Mouse (Mus musculus) embryo, embryonic 9.5 days (tissue): Measurements from ENCODE around the gene Otop1.

Experiments
- DNase-seq: peaks from one replicate; pipeline ENCODE4 v3.0.0-alpha.2; 2017; ENCODE audit errors: extremely low spot score

Otop1 gene

DNA sequence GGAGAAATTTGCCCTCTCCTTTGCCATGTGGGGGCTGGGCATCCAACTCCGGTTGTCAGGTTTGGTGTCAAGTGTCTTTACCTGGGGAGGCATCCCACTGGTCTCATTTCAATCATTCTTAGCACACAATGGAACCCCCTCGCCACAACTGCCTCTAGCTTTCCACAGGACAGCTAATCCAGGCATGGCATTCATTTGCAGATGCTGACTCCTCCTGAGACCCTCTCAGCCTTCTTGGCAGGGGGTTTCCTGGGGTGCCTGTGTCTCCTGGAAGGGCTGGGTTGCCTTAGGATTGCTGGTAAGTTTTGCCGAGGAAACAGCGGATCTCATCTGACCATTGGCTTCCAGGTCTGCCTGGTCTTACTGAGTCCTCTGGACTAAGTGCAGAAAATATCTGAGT, at the start of gene Otop1:
TSS of gene Otop1 (plus strand) at position 202 of the 400 bp plus-strand sequence.
- DNase-seq: no peak

DNA sequence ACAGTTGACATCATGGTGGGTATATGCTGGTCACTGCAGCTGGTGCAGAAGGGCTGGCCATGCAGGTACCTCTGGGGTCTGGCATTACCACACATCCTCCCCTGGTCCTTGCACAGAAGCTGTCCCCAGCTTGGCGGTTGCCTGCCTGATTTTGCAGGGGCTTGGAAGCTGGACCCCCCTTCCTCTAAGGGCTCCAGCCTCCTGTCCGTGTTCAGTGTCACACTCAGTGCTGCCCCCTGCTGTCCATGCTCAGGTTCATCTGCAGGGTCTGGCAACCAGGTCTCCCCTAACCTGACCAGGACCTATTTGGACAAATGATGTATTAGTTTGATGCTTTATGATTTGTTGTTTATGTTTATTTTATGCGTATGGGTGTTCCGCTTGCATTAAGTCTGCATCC, 40.4 kb upstream of the Otop1 start:
- peak; percentile 49 for DNase-seq

DNA sequence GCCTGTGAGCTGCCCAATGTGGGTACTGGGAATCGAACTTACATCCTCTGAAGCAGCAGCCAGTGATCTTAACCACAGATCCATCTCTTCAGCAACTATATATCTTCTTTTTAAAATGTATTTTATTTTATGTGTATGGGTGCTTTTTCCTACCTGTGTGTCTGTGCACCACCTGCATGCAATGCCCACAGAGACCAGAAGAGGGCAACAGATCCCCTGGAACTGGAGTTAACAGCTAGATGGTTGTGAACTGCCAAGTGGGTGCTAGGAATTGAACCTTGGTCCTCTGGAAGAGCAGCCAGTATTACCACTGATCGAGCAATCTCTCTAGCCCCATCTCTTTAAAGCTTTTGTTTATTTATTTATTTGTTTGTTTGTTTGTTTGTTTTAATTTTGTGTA, 39.1 kb upstream of the Otop1 start:
- DNase-seq: no peak

DNA sequence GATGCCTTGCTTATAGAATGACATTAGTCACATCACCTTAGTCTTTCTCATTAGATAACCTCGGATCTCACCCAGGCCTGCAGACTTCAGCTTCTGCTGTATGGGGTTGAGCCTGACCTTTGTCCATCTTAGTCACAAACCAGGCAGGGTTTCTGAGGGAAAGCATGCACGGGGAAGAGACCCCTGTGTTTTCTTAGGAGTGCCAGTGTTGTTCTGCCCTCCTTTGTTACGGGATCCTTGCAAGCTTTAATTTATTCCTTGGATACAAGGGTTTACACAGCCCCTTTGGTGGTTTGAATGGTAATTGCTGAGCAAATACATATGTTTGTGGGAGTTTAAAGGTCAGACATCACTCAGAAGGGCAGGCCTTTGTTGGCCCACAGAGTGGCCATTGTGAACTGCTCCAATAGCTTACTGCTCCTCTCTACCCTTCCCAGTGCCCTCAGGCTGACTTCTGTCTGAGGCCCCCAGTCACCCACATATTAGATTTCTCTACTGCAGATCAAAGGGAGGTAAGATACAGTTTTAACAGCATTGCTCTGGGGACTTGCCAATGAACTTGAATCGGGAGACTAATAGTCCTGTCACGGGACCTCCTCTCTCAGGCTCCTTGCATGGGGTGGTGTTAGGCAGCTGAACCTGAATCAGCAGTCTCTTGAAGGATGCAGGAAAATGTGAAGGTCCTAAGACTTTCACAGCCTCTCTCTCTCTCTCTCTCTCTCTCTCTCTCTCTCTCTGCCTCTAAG, 34.9 kb upstream of the Otop1 start:
- DNase-seq: peak; percentile 51

DNA sequence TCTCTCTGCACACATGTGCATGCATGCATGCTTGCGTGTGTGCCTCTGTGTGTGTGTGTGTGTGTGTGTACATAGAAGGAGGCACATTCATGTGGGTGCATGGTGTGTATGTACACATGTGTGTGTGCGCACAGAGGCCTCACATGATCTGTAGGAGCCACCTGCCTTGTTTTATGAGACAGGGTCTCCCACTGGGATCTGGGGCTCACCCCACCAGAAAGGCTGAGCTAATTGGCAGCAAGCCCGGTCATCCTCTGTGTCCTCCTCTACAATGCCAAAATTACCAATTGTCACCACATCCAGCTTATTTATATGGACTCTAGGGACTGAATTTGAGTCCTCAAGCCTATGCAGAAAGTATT, 34.3 kb upstream of the Otop1 start:
- no peak for DNase-seq

DNA sequence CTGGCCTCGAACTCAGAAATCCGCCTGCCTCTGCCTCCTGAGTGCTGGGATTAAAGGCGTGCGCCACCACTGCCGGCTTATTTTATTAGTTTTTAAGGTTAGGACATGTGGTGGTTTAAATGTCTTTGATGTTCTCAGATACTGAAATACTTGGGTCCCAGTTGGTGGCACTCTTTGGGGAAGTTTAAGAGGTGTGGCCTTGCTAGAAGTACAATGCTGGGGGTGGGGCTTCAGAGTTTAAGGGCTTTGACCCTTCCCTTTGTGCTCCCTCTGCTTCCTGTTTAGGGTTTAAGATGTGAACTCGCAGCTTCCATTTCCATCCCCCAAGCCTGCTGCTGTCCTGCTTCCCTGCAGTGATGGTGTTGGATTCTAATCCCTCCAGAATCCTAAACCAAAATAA, 33.8 kb upstream of the Otop1 start:
- DNase-seq: no peak

DNA sequence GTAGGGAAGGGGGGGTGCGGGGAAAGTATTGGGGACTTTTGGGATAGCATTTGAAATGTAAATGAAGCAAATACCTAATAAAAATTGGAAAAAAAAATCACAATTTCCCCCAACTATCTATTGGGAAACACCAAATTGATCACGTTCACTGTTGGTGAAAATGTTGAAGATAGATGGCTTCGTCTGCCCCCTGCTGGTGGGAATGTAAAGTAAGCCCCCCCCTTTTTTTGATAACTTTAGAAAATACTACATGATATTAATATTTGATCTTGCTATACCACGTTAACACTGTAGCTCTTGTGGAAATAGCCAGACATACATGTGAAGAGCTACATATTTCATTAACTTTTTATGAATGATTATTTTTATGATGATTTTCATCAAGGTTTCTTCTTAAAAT, 20.6 kb upstream of the Otop1 start:
- DNase-seq: no peak

DNA sequence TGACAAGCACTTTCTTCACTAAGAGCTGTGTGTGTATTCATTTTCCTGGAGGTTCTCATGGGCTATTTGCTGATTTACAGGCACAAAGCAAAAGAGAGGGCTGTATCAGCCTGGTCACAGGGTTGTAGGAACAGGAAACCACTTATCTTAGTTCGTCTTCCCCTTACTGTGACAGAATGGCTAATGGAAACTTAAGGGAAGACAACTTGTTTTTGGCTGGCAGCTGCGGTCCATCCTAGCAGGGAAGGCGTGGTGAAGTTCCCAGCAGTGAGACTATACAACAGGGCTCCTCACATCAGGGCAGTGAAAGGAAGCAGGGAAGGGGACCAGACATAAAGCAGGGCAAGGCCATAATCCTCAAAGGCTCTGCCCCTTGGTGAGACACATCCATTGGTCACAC, 20.1 kb upstream of the Otop1 start:
- DNase-seq: no peak

DNA sequence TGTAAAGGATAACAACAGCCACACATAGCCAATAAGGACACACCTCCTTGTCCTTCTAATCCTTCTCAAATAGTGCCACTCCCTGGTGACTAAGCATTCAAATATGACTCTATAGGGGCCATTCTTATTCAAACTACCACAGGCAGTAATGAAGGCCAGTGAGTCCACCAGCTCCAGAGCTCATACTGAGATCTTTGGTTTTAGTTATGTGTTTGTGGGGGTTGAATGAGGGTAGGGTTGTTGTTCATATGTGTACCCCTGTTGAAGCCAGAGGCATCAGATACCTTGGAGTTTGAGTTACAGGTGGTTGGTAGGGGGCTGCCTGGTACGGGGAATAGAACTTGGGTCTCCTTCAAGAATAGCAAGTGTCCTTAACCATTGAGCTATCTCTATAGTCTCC, 19.2 kb upstream of the Otop1 start:
- DNase-seq: no peak

DNA sequence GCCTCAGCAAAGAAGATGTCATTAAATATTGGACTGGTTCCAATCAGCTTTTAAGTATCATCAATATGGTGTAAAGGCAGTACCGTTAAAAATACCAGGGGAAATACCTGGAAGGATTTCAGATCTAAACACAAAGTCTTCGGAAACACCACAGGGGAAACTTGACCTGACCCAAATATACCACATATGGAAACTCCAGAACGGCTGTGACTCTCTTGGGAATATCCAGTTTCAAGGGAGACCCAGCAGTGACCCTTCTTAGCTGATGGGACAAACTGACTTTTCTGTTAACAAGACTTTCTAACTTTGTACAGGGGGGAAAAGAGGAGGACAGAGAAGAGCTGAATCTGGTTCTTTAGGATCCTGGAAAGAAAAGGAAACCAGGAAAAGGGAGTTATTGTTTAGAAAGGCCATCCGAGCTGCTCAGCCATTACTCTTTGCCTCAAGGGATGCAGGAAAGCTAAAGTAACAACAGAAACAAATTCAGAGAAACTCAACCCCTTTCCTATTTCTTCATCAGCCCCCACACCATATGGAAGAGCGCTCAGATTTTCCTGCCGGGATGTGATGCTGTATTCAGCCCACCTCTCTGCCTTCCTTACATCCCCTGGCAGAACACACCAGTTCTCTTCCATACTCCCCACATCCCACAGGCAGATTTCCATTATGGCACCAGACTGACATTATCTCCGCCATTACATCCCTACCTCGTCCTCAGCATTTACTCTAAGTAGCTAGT, 17.6 kb upstream of the Otop1 start:
- no peak for DNase-seq

DNA sequence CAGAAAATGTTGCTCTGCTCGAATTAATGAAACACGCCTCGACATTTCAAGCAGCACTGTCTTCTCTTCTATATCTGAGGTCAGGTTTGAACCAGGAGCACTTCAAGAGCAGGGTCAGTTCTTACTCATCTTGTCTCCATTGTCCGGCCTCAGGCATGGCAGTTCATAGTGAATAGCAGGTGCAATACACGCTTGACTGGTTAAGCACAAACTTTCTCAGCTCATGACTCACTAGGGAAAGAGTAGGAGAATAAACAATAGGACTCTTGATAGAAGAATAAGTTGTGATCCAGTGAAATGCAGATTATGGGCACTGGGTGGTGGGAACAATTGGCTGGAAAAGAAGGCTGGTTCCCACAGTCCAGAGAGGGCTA, 17.0 kb upstream of the Otop1 start:
- DNase-seq: no peak

DNA sequence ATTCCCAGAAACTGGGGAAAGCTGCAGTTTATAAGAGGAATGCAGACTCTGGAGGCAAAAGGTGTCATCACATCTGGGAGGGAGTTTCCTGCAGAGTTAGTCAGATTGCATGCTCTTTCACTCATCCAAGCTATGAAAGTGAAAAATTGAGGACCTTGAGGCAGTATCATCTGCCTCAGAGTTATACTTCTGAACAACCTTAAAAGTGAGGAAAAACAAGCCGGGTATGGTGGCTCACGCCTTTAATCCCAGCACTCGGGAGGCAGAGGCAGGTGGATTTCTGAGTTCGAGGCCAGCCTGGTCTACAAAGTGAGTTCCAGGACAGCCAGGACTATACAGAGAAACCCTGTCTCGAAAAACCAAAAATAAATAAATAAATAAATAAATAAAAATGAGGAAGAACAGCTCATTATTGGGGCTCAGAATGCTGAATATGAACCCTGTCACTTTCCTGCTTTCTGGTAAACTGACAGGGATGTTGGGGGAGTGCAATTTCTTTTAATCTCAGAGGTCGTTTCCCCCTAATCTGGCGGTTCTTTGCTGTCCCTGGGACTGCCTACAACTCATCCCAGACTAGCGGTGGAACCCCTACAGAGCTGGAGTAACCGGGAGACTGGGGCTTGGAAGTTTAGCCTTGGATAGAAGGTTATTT, 16.2 kb upstream of the Otop1 start:
- DNase-seq: no peak

DNA sequence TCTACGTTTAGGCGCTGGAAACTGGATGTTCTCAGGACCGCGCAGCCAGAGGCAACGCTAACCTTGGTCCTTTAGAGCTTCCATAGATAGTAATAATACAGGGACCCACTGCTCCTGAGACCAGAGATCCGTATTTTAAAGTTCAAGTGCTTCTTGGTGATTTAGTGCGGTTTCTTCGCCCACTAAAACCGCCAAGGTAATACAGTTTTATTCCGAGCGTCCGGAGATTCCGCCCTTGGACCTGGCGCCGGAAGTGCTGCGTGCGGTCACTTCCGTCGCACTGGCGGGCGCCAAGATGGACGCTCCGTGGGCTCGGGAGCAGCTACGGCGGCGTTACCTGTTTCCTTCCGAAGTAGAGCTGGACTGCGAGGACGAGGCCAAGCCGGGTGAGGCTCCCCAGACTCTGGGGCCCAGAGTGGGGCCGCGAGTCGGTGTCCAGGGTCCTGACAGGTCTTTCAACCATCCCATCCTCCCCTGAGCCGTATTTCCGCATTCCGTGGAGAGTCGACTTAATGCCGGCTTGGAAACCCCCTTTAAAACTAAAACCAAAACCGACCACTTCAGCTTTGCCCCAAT, 15.6 kb upstream of the Otop1 start, which contains the start of gene Tmem128:
TSS of gene Tmem128 (plus strand) at position 79 of the 576 bp plus-strand sequence.
- DNase-seq: peak; percentile 62

DNA sequence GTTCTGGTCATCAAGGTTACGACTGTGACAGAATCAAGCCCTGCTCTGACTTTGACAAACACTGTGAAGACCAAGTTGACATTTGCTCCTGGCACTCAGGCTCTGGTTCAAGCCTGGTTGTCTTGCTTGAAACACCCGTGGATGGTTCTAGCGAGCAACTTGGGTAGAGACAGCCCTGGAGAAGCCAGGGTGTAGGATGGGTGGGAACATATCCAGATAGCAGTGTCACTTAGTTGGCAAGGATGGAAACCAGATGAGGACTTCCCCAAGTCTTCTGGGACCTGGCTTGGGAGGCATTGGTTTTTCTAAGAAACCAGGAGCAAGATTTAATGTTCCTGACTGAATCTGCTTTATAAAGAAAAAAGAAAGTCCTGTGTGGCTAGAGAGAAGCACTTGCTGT, 4.8 kb upstream of the Otop1 start:
- DNase-seq: no peak

DNA sequence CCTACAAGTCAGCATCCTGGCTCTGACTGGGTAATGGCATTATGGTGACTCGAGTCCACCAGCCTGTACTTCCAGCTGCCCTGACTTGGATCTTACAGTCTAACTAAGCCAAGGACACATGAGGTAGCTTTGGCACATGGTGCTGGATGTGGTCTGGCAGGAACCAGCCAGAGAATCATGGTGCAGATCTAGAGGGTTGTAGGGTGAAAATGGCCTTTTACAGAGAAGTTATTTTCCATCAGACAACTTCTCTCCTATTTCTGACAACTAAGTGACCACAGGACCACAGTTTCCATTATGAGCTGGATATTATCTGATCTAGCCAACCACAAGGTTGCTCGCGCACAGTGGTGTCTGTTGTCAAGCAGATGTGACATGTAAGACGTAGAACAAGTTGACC, 1.9 kb upstream of the Otop1 start:
- DNase-seq: no peak

DNA sequence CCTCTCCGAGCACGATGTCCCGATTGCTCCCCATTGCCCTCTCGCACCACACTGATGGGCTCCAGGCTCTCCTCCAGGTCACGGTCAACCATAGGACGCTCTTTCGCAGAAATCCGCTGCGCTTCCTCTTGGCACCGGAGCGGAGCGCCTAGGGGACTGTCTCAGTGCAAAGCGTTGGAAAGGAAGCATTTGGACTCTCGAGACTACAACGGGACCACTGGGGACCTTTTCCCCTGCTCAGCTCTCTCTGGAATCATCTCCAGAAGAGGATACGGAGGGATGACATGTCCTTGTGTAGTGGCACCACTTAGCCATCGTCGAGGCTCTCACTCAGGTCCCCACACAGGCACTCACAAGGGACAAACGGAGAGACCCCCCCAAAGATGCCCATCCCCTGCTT, 679 bp downstream of the Otop1 start:
- DNase-seq: peak; percentile 27

DNA sequence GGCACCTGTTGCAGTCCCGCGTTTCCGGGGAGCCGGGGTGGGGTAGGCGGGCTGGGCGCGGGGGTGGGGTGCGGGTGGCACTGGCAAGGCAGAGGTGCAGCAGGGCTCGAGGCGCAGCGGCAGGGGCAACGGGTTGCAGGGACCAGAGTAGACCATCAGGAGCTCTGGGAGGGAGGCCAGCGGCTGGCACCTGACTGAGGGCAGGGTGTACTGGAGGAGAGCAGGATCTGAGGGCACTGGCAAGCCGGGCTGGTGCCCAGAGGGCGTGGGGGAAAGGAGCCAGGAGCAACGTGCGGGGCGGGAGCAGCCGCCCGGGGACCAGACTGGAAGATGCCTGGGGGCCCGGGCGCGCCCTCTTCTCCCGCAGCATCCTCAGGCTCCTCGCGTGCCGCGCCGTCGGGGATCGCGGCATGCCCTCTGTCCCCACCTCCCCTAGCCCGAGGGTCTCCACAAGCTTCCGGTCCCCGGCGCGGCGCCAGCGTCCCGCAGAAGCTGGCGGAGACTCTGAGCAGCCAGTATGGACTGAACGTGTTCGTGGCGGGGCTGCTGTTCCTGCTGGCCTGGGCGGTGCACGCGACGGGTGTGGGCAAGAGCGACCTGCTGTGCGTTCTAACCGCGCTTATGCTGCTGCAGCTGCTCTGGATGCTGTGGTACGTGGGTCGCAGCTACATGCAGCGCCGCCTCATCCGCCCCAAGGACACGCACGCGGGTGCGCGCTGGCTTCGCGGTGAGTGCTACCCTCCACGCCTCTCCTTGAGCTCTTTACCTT, 1.5 kb downstream of the Otop1 start:
- peak; percentile 21 for DNase-seq

DNA sequence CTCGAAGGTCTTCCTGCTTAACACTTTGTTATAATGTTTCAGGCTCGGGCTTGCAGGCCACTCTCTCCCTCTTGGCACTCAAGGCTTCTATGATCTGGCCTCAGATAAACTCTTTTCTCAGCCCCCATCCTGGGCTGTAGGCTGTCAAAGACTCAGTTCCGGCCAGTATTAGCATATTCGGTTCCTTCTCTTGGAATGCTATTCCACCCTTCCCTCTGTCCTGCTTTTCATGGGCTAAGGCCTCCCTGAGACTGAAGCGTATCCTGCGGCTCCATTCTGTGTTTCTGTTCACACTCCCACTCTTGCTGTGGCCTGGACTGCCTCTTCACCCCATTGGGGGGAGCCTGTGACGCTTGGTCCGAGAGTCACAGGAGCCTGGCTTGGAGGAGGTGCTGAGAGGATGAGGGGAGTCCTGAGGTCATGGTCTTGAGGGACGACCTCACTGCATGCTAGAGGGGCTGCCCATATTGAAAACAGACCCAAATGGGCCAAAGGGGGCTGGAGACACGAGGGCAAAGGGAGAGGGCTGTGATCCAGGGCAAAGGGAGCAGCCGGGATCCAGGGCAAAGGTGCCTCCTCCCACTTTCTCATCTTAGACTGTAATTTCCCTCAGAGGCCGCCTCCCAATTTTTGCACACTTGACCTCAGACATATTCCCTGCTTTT, 2.3 kb downstream of the Otop1 start:
- DNase-seq: peak; percentile 27

DNA sequence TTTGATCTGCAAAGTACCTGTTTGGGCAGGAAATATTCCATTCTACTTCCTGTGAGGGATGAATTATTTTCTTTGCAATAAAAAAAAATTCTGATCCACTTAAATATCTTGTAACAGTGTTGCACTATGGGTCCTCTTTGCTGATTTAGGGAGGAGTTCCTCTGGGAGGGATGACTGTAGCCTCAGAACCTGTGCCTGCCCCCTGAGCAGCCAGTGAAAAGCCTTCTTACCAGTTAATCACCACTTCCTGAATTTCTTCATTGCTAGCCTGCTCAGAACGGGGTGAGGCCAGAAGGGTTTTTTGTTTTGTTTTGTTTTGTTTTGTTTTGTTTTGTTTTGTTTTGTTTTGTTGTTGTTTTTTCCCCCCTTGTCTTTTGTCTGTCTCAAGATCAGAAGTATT, 4.3 kb downstream of the Otop1 start:
- no peak for DNase-seq

DNA sequence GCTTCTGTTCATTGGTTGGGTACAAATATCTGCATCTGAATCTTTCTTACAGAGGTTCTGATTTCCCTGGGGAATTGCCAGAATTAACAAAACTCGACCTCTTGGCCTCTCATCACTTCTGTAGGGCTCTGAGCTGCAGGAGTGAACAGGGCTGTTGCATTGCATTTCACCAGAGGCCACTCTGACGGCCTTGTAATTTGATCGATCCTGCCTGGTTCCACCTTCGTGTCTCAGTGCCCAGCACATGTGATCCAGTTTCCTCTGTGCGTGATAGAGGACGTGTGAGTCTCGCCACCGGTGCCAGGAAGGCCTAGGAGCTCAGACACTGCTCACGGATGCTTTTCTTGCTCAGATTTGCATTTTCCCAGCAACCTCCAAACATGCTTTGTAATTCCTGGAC, 10.0 kb downstream of the Otop1 start:
- no peak for DNase-seq

DNA sequence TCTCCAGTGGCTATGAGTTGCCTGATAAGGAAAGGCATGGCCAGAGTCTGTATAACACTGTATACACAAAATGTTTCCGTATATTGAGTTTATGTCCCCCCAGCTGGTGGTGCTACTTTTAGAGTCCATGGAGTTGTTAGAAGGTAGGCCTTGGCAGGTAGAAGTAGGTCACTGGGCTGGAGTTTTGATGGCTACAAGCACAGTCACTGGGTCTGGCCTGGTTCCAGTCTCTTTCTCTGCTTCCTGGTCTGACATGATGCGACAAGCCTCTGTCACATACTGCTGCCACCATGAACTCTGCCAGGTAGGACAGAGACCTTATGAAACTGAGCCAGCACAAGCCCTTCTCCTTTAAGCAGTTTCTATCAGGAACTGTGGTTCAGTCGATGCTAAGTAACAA, 12.7 kb downstream of the Otop1 start:
- DNase-seq: no peak
